ENCODE assay signal across 14 mouse cellular contexts in genomic region chr1:118398567-118398966, GRCm38 (mm10). TPM values are rescaled to one million over a fixed set of nuclear protein-coding genes. Genes with fewer than 3 reads are reported as not detected.
DNase-seq lines count a peak whose midpoint lies in the region; ATAC-seq and TF ChIP-seq lines count a peak whose summit lies in the region.
"Had no signal": no experiment of that assay in that cellular context is flagged by ENCODE, and none has a peak within 500 bp of the region (broad histone marks: within the 10 kb centered on the region; RNA-seq: fewer than 3 reads in every experiment).

No protein-coding gene starts in this region.

- H3K9me3 ChIP-seq in heart, embryonic 11.5 days (replicated peaks; ENCODE audit: control insufficient read depth, low read length), result no peaks in the 10 kb centered on the region
- H3K9me3 ChIP-seq: heart, embryonic 12.5 days; intestine, embryonic 15.5 days; limb, embryonic 12.5 days; megakaryocyte, embryonic 14.5 days had no signal

- no peak for ATAC-seq in heart, embryonic 11.5 days (replicated peaks; ENCODE audit: insufficient number of reproducible peaks, low FRiP score, low TSS enrichment)
- ATAC-seq: intestine, embryonic 15.5 days had no signal

- no peak overlapping the region for H3K27ac ChIP-seq in heart, embryonic 11.5 days (ENCODE audit: low read depth, low read length)
- H3K27ac ChIP-seq in embryonic fibroblast, embryonic 13.5 days (ENCODE audit: insufficient read depth, low read length), result peak overlapping the region; percentile 31
- H3K27ac ChIP-seq: intestine, embryonic 15.5 days had no signal

- WGBS in heart, embryonic 11.5 days (ENCODE audit: insufficient replicate concordance), result 79% methylated on average over 6 of the region's 6 CpGs

- H3K4me3 ChIP-seq in heart, embryonic 11.5 days (ENCODE audit: low read depth, low read length), result no peak overlapping the region
- H3K4me3 ChIP-seq in embryonic fibroblast, embryonic 13.5 days (ENCODE audit: insufficient read depth, low read length), result no peak overlapping the region
- H3K4me3 ChIP-seq: heart, embryonic 12.5 days; intestine, embryonic 15.5 days; limb, embryonic 12.5 days; megakaryocyte, embryonic 14.5 days had no signal

- no peak for TF ChIP-seq CTCF in embryonic fibroblast, embryonic 13.5 days (IDR thresholded peaks at IDR 0.05; ENCODE audit: borderline replicate concordance, insufficient read depth, low read length)

- H3K27me3 ChIP-seq in heart, embryonic 11.5 days (ENCODE audit: control insufficient read depth, insufficient read depth, low read length), result no peaks in the 10 kb centered on the region
- H3K27me3 ChIP-seq: heart, embryonic 12.5 days; intestine, embryonic 15.5 days; limb, embryonic 12.5 days; megakaryocyte, embryonic 14.5 days had no signal

- no peak for TF ChIP-seq POLR2A in embryonic fibroblast, embryonic 13.5 days (IDR thresholded peaks at IDR 0.05; ENCODE audit: low read depth, low read length)

- H3K4me2 ChIP-seq in heart, embryonic 11.5 days, result no peak overlapping the region
- H3K4me2 ChIP-seq: heart, embryonic 12.5 days; intestine, embryonic 15.5 days; limb, embryonic 12.5 days had no signal

- peaks cover 2% of the 10 kb centered on the region; the same call in 1 of the 2 replicates for H3K36me3 ChIP-seq in heart, embryonic 11.5 days (ENCODE audit: control insufficient read depth, insufficient read depth, low read length)
- H3K36me3 ChIP-seq: intestine, embryonic 15.5 days had no signal

- H3K9ac ChIP-seq in heart, embryonic 11.5 days (ENCODE audit: low read depth, low read length), result no peak overlapping the region
- H3K9ac ChIP-seq: heart, embryonic 12.5 days; intestine, embryonic 15.5 days; limb, embryonic 12.5 days had no signal

- intact Hi-C loops in left cerebral cortex, postnatal 14 days (cut with DNase I), result no loop called here

- DNase-seq in heart, adult 11 months, result peak; percentile 62
- peak; percentile 24 for DNase-seq in B cell, adult 2 months
- DNase-seq in lung, postnatal 14 days, result peak; percentile 70
- DNase-seq in left cerebral cortex, postnatal 14 days (ENCODE audit: low spot score in 2 of 2), result no peak
- DNase-seq in adrenal gland, adult (ENCODE audit: inconsistent age in 2 of 2, low spot score in 1 of 2), result no peak
- DNase-seq: cerebellum, postnatal 14 days; kidney, postnatal 25 days; thymus, postnatal 4 days had no signal

- peaks cover 8% of the 10 kb centered on the region for H3K4me1 ChIP-seq in heart, embryonic 11.5 days (ENCODE audit: control insufficient read depth, insufficient read depth, low read length)
- peaks cover 16% of the 10 kb centered on the region for H3K4me1 ChIP-seq in embryonic fibroblast, embryonic 13.5 days (ENCODE audit: control insufficient read depth, insufficient read depth, low read length)
- H3K4me1 ChIP-seq: intestine, embryonic 15.5 days; limb, embryonic 12.5 days had no signal

RNA-seq across cellular contexts. Expression of gene Clasp1, which starts 9.7 kb away (rescaled TPM):
- polyA plus RNA-seq in heart, embryonic 11.5 days (2014; fragmentation: Nextera tagmentation; extraction: Ambion mirVana), result 87.3 and 90.0 TPM in 2 replicates
- polyA plus RNA-seq in embryonic fibroblast, embryonic 13.5 days (2011; ENCODE audit: insufficient read length, low read depth, missing spikeins), result 80.3 and 86.3 TPM in 2 replicates
- 100 to 1,000 TPM; 119 to 135 TPM for total RNA-seq in left cerebral cortex, postnatal 14 days (2021)

Comparison
In these comparisons a context has a peak if more than half of its experiments do, and no peak if none do; other contexts are left out.
1. DNase-seq: peak in heart, adult 11 months (single experiment), B cell, adult 2 months (2 of 2) and lung, postnatal 14 days (single experiment); none in left cerebral cortex, postnatal 14 days (0 of 2) and adrenal gland, adult (0 of 2).